Mouse (Mus musculus) leukemia stem cell, adult 10-12 weeks (primary cell): Measurements from ENCODE around the gene Pla2g1b. TPM values are rescaled to one million over a fixed set of nuclear protein-coding genes. Genes with fewer than 3 reads are reported as not detected.

Source experiments
- polyA plus RNA-seq: library from polyadenylated mRNA; stranded (reverse); fragments of >175 nt; gene quantifications from 2 replicates; pipeline ENCODE4 v1.2.3, GENCODE M21; 2012; ENCODE audit warnings: low replicate concordance

Pla2g1b gene
- polyA plus RNA-seq, result not detected in 2 replicates

DNA sequence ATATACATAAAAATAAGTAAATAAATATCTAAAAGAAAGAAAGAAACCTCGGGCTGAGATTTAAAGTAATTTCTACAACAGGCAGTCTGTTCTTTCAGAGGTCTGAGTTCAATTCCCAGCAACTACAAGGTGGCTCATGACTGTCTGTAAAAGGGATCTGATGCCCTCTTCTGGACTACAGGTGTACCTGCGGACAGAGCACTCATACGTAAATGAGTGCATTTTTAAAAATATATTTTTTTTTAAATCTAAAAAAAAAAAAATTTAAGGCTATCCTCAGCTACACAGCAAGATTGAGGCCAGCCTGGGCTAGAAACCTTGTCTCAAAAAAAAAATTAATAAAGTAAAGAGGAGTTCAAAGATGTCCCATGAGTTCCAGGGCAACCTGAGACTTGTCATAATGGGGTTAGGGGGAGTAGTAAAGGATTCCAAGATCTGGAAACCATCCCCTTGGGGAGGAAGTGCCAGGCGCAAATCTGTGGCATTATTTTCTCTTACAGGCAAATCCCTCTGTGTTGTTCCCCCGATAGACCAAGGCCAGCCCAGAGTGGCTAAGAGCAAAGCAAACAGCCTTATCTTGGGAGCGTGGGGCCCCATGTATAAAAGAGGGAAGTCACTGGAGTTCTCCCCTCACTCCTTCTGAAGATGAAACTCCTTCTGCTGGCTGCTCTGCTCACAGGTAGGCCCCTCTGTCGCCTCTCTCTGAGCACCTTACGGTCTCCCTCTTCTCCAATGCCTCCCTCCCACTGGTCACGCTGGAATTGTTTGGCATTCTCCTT lies at the start of gene Pla2g1b:
Gene Pla2g1b (plus strand): TSS at position 621 of the 779 bp plus-strand sequence.

DNA sequence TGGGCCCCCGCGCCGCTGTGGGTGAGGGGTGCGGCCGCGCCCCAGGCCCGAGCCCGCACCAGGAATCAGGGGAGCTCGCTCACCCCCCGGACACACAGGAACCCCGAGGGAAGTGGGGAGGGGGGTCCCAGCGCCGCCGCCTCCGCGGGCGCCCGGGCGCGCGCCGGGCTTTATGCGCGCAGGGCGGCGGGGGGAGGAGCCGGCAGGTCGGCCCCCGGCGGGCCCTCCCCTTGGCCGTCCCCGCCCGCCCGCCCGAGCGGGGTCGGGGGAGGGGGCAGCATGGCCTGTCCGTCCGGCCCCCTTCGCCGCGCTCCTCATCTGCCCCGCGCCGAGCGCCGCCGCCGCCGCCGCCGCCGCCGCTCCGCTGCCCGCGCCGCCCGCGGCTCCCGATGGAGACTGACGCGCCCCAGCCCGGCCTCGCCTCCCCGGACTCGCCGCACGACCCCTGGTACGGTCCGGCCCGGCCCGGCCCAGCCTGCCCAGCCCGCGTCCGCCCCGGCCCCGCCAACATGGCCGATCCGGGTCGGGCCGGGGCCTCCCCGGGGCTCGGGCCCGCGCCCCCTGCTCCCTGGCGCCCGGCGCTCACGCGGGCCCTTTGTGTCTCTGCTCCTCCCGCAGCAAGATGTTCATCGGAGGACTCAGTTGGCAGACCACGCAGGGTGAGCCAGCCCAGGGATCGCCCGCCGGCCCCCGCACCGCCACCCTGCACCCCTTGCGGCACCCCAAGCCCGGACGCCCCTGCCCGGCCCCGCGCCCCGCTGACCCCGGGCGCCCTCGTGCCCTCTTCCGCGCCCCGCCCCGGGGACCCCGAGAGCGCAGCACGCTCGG lies 36.5 kb upstream of the Pla2g1b start, which contains the start of gene Msi1:
Gene Msi1 (plus strand): TSS at position 241 of the 828 bp plus-strand sequence.

DNA sequence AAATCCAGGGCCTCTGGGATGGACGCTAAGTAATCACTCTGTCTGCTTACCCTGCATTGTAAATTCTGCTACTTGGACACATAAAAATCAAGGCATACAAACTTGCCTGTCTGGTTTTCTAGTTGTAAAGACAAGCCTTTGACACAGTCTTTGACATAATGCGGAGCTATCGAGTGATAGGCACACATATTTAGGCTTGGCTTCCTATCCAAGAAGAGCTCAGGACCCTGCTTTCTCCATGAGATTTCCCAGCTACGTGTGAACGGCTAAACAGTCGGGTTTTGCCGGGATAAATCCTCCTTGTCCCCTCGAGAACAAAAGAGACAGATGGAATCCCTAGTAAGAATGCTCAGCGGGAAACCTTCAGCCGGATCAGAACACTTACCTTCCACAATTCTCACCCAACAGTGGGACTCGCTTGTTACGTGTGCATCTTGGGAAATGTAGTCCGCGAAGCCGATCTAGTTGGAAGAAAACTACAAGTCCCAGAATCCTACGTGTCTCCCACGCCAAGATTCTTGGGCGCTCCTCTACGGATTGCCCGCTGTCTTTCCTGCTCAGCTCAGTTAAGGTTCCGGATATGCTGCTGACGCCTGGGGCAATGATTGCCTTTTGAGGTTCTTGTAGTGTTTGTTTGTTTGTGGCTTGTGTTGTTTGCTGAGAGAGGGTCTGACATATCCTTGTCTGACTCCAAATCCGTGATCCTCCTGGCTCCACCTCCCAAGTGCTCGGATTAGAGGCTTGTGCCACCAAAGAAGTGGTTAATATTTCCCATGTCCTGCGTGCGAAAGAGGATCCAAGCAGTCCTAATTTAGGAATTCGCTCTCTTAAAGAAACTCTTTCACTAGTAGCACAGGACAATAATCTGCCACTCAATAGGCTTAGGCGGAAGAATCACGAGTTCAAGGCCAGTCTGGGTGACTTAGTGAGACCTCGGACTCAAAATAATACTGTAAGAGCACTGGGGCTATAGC lies 18.2 kb downstream of the Pla2g1b start, which contains the start of gene Sirt4:
Gene Sirt4 (minus strand): TSS at position 779 of the 974 bp plus-strand sequence.

DNA sequence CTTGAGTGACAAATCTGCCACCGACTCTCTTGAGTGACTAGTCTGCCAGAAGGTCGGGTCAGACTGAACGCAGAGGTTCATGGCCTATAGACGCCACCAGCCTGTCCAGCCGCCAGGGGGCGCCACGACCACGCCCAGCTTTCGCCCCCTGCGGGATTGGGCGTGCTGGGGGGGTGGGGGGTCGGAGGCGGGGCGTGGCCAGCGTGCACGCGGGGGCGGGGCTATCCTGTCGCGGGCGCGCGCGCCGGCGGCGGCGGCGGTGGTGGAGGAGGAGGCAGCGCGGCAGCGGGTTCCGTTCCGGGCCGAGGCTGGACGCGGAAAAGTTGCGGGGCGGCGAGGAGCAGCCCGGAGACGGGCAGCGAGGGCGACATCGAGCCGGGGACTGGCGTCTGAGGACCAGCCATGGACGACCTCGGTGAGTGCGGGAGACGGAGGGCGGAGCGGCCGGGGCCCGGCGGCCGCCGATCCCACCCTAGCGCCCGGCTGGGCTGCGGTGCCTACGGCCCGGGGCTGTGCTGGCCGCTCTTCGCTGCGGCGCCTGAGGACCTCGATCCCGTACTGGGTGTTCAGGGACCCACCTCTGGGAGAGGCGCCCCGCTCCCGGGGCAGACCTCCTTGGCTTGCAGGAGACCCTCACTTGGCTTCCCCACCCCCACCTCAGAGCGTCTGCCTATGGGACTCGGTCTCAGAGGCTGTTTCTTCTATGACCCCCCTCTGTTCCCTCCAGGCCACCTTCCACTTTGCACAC lies 40.6 kb downstream of the Pla2g1b start, which contains the start of gene Pxn:
Gene Pxn (plus strand): TSS at position 223 of the 748 bp plus-strand sequence.

Other genes starting within 250 kb of the Pla2g1b start
- gene Pop5, start 230.4 kb upstream of the Pla2g1b start, polyA plus RNA-seq, result 53.2 and 80.8 TPM in 2 replicates
- 290 and 465 TPM in 2 replicates for gene Rnf10, start 193.4 kb upstream of the Pla2g1b start, polyA plus RNA-seq
- gene Coq5, start 186.6 kb upstream of the Pla2g1b start, polyA plus RNA-seq, result 24.4 and 41.7 TPM in 2 replicates
- 62.9 and 230 TPM in 2 replicates for gene Dynll1, start 165.3 kb upstream of the Pla2g1b start, polyA plus RNA-seq
- gene Srsf9, start 139.1 kb upstream of the Pla2g1b start, polyA plus RNA-seq, result 62.0 and 96.9 TPM in 2 replicates
- gene Gatc, start 125.1 kb upstream of the Pla2g1b start, polyA plus RNA-seq, result 5.0 and 11.2 TPM in 2 replicates
- gene Triap1, start 125.0 kb upstream of the Pla2g1b start, polyA plus RNA-seq, result 0.77 and 3.8 TPM in 2 replicates
- 2,307 and 4,034 TPM in 2 replicates for gene Cox6a1, start 117.3 kb upstream of the Pla2g1b start, polyA plus RNA-seq
- 1.3 and 4.1 TPM in 2 replicates for gene Msi1, start 36.7 kb upstream of the Pla2g1b start, polyA plus RNA-seq
- gene Sirt4, start 18.5 kb downstream of the Pla2g1b start, polyA plus RNA-seq, result 8.7 and 11.7 TPM in 2 replicates
- gene Pxn, start 40.4 kb downstream of the Pla2g1b start, polyA plus RNA-seq, result 64.3 and 85.1 TPM in 2 replicates
- gene Rplp0, start 93.2 kb downstream of the Pla2g1b start, polyA plus RNA-seq, result 464 and 832 TPM in 2 replicates
- 82.7 and 92.8 TPM in 2 replicates for gene Gcn1l1, start 99.0 kb downstream of the Pla2g1b start, polyA plus RNA-seq
- 42.1 and 124 TPM in 2 replicates for gene Rab35, start 165.6 kb downstream of the Pla2g1b start, polyA plus RNA-seq